Mouse (Mus musculus): ENCODE data around the gene Gm9945. TPM values are rescaled to one million over a fixed set of nuclear protein-coding genes. Genes with fewer than 3 reads are reported as not detected.

Gene Gm9945
- total RNA-seq (2015; ENCODE audit: low replicate concordance): 5.8 TPM in 1 of 2 replicates, not detected in the other
- total RNA-seq (2017; ENCODE audit: low replicate concordance): not detected in 2 replicates

DNA sequence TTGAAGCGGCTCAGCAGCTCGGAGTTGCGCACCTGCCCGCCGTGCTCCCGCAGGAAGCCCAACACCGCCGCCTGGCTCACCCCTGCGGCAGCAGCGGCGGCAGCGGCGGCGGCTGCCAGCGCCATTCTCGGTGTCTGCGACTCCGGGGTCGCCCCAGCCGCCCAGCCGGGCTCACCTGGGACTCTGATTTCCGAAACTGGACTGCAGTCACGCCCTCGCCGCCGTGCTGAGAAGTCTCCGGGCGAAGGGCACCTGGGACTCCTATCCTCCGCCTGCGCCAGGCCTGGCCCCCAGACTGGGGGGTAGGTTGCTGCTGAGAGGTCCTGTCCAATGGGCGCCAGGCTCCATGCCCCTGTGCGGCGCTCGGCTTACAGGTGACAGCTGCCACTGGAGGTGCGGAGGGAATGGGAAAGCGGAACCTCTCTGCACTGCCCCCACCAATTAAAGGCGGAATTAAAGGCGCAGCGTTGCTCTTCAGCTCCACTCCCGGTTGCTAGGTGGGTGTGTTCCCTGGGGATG is at the start of gene Gm9945, which contains the start of gene Sowaha:
Gene Gm9945, plus strand, starts transcription at position 384 of the 519 bp plus-strand sequence.
Gene Sowaha, minus strand, starts transcription at position 492 of the 519 bp plus-strand sequence.
- peak; percentile 67 for ATAC-seq (replicated peaks; ENCODE audit: low FRiP score, poor library complexity, severe bottlenecking)

DNA sequence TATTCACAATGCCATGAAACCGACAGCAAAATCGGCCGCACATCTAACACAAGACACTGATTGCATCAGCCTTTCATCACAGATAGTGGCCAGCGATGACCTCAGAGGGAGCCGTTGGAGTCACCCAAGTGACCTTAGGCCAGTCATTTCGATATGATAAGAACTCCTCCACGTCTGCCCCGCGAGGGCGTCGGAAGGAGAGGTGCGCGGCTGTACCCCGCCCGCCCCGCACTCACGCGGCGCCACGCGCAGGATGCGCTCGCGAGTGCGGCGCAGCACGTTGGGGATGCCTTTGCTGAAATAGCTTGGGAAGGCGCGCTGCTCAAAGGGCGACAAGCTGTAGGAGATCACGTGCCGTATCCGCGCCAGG is 49.7 kb upstream of the Gm9945 start:
- ATAC-seq (replicated peaks; ENCODE audit: low FRiP score, poor library complexity, severe bottlenecking): peak; percentile 48

DNA sequence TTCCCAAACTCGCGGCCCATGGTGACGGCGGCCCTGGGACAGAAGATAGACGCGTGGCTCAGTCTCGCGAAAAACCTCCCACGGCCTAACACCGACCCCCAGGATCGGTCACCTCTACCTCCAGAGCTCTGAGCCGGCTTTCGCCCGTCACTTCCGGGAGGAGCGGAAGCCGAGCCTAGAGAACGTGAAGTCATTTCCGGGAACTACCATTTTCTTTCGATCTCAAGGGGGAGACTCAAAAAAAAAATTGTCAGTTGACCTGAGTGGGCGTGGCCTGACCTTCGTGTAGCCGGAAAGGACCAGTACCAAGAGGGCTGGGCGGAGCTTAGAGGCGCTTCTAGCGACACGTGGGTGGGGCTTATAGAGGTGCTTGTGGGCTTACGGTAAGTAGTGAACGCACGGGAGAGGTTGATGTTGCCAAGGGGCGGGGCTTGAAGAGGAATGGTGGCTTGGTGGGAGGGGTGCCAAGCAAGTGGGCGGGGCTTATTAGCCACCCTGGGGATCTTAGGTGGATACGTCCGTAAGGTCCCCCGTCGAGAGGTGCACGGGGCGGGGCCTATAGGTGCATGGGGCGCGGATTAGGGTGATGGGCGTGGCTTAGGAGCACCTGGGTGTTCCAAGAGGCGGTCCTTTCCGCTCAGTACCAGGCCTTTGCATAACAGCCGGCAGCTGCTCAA is 49.2 kb upstream of the Gm9945 start, which contains the start of the genes Uqcrq and Gdf9:
Gene Uqcrq, minus strand, starts transcription at position 162 of the 677 bp plus-strand sequence.
Gene Gdf9, plus strand, starts transcription at position 354 of the 677 bp plus-strand sequence.
- peak; percentile 90 for ATAC-seq (replicated peaks; ENCODE audit: low FRiP score, poor library complexity, severe bottlenecking)

DNA sequence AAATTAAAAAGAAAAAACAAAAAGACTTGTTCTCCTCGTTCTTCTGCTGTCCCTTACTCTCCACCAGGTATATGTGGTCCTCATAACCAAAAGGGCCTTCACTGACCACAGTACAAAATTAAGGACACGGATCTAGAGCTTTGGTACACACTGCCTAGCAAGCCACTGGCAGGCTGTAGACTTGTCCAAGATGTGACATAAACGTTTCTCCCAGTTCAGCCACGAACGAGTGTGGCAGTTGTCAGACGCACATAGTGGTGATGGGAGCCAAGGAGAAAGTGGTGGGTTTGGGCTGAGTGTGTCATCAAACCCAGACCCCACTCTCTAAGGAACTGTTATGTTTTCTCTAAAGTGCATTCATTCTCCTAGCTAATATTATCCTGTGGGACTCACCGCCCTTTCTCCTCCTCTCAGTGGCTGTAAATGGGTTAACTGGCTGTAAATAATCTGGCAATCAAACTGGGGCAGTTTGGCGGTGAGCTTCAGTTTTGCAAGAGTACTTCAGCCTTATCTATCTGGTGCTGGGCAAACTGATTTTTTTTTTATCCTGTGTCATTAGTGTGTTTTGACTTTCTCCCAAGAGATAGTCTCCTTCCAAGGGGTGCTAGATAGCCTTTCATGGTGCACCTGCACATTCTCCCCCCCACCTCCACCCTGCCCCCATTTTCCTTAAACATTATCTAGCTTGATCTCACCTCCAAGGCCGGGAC is 48.5 kb upstream of the Gm9945 start:
- peak; percentile 8; the same call in 1 of the 2 replicates for ATAC-seq (replicated peaks; ENCODE audit: low FRiP score, poor library complexity, severe bottlenecking)

DNA sequence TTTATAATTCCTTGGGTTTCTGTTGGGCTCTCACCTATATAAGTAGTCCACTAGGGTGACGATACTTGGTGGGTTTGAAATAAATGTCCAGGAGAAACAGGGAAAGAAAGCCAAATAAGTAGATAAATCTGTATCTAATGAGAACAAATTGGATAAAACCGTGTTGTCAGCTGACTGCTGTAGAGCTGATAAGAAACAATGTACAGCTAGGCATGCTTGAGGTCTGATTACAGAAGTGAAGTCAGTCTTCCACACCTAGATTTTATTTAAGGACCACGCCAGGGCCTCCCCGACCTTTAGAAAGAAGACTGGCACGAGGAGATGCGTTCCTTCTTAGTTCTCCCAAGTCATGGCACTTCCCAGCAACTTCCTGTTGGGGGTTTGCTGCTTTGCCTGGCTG is 46.9 kb upstream of the Gm9945 start:
- no peak for ATAC-seq (replicated peaks; ENCODE audit: low FRiP score, poor library complexity, severe bottlenecking)

DNA sequence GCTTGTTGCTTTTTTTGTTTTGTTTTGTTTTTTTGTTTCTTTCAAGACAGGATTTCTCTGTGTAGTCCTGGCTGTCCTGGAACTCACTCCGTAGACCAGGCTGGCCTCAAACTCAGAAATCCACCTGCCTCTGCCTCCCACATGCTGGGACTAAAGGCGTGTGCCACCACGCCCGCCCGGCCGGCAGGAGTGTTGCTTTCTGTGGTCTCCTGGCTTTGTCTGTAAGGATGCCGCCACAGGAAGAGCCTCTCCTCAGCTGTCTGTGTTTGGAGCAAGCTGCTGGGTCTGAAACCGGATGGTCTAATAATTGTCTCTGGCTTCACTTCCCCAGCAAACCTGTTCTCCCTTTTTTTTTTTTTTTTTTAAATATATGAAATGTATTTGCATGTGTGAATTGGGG is 44.5 kb upstream of the Gm9945 start:
- ATAC-seq (replicated peaks; ENCODE audit: low FRiP score, poor library complexity, severe bottlenecking): no peak

DNA sequence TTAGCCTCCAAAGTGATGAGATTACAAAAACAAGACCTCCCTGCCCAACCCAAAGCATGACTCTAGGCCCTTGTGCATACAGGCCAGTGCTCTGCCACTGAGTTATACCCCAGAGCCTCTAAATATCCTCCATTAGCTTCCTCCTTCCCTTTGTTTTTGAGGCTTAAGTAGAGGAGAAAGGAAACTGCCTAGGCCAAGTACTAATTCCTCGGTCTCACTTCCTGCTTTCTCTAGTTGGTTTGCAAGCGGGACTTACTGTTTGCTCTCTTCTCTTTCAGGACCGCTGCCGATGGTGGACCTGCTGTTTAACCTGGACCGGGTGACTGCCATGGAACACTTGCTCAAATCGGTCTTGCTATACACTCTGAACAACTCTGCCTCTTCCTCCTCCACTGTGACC is 43.6 kb upstream of the Gm9945 start:
- ATAC-seq (replicated peaks; ENCODE audit: low FRiP score, poor library complexity, severe bottlenecking): no peak

DNA sequence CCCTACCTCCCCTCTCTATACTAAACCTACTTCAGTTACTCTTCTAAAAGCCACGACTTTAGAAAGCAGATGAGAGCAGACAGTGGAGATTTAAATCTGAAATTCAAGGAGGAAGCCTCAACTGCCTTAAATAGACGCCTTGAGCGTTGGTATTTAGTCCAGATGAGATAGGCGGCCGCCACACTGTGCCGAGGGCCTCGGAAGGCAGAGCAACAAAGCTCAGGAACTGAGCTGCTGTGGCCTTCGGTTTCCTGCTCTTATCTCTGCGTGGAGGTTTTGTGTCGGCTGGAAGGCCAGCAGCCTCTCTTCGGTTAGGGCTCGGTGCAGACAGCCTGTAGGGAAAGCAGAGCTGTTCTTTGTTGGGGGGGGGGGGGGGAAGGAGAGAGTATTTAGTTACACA is 38.0 kb upstream of the Gm9945 start:
- no peak for ATAC-seq (replicated peaks; ENCODE audit: low FRiP score, poor library complexity, severe bottlenecking)

DNA sequence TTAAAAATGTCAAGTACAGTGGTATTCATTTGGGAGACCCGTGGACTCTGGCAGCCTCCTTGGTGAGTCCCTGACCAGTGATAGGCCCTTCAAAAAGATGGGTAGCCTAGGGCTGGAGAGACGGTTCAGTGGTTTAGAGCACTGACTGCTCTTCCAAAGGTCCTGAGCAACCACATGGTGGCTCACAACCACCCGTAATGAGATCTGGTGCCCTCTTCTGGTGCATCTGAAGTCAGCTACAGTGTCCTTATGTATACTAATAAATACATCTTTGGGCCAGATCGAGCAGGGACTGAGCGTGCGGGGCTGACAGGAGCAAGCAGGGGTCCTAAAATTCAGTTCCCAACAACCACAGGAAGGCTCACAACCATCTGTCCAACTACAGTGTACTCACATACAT is 36.1 kb upstream of the Gm9945 start:
- ATAC-seq (replicated peaks; ENCODE audit: low FRiP score, poor library complexity, severe bottlenecking): no peak

DNA sequence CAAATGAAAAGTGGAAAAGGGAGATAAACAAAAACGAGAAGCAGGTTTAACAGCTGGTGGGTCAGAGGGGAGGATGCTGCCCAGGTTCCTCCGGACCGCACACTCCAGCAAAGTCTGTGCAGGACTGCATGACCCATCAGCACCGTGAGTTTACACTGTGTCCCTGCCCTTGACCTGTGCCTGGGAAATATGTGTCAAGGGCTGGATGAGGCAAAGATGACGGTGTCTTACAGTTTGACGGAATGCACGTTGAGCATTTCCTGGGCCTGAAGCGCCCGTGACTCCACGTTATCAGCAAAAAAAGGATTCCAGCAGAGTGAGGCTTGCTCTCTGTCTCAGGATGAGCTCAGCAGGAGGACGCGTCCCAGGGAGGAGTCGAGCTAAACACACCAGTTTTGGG is 34.4 kb upstream of the Gm9945 start:
- no peak for ATAC-seq (replicated peaks; ENCODE audit: low FRiP score, poor library complexity, severe bottlenecking)

DNA sequence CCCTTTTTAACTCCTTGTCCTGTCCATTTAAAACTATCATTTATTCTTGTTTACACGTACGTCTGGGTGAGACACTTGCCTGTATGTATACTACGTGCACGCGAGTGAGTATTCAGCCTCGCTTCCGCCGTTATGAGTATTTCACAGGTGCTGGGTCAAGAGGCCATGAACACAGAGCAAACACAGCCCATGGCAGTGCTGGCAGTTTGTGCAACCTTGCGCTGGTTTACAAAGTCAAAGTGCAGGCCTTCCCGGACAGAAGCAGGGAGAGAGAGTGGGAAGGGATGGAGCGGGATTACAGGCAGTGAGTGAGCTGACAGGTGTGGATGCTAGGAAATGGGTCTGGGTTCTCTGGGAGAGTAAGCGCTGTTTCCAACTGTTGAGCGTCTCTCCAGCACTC is 33.8 kb upstream of the Gm9945 start:
- ATAC-seq (replicated peaks; ENCODE audit: low FRiP score, poor library complexity, severe bottlenecking): no peak

DNA sequence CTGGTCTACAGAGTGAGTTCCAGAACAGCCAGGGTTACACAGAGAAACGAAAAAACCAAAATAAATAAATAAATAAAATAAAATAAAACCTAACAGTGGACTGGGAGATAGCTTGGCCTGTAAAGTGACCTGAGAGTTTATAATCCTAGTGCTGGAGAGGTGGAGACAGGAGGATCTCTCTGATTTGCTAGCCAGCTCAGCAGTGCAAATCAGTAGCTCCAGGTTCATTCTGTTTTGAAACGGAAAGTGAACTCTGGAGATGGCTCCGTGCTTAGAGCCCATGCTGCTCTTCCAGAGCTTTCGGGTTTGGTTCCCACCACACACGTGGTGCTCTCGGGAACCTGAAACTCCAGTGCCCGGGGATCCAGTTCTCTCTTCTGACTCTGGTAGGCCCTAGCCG is 32.0 kb upstream of the Gm9945 start:
- no peak for ATAC-seq (replicated peaks; ENCODE audit: low FRiP score, poor library complexity, severe bottlenecking)

DNA sequence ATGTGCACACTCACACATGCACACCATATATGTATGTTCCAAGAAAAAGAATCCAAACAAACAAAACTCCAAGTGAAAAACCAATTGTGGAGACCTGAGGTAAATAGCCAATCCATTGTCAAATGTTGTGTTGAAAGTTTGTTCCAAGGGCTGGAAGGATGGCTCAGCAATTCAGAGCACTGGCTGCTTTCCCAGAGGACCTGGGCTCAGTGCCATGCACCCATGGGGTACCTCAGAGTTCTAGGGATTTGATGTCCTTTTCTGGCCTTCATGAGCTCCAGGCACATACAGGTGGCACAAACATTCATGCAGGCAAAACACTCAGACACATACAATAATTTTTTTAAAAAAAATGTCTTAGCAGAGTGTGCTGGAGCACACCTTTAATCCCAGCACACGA is 31.4 kb upstream of the Gm9945 start:
- ATAC-seq (replicated peaks; ENCODE audit: low FRiP score, poor library complexity, severe bottlenecking): no peak

DNA sequence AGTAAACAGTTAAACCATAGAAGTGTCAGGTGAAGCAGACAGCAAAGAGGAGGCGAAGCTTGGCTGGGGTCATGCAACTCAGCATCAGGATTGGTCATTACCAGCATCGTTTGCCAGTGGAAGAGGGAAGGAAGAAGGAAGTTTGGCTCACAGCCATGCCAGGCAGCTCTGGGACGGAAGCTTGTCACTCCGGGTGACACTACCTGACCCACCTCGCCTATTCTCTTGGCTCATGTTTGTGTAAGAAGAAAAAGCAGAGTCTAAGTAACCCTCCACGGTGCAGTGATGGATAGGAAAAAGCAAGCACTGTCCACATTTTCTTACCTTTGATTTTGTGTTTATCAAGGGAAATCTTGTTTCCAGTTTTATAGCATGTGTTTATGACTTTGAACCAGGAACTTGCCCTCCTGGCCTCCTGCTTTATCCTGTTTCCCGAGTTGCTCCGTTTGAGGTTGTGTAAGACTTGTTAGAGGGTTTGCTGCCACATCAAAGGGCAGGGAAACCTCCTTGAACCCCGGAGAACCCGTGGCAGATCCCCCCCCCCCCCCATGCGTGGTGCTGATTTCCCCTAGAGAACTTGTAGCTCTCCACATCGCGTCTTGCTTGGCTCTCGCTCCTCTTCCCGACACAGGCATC is 29.8 kb upstream of the Gm9945 start:
- ATAC-seq (replicated peaks; ENCODE audit: low FRiP score, poor library complexity, severe bottlenecking): no peak

DNA sequence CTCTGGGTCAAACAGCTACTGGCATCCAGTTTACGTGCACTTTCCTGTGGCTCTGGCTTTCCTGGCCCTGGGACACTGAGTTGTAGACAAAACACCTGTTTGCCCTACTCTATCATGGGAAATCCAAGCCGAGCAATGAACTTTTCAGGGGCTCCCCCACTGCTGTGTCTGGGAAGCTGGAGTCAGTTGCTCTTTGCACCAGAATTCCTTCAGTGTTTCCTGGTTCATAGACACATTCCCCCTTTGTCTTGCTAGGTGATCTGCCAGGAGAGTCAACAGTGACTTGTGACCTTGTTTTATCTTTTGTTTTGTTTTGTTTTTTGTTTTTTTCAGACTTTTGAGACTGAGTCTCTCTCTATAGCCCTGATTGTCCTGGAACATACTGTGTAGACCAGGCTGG is 28.6 kb upstream of the Gm9945 start:
- ATAC-seq (replicated peaks; ENCODE audit: low FRiP score, poor library complexity, severe bottlenecking): no peak

DNA sequence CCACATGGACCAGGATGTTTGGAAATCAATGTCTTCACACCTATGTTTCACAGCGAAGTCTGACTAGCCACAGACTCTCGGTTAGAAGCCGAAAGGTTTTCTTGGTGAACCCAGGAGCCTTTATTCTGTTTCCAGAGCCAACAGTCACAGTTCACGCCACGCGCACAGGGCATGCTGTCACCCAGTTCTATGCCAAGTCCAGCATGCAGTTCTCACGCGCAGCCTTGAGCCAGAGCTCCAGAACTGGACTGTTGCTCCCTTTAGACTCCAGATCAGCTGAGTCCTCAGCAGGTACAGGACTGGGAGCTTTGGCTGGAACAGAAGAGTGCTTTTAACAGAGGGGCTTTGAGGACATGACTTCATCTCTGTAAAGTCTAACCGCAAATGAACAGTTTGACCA is 27.6 kb upstream of the Gm9945 start:
- no peak for ATAC-seq (replicated peaks; ENCODE audit: low FRiP score, poor library complexity, severe bottlenecking)

DNA sequence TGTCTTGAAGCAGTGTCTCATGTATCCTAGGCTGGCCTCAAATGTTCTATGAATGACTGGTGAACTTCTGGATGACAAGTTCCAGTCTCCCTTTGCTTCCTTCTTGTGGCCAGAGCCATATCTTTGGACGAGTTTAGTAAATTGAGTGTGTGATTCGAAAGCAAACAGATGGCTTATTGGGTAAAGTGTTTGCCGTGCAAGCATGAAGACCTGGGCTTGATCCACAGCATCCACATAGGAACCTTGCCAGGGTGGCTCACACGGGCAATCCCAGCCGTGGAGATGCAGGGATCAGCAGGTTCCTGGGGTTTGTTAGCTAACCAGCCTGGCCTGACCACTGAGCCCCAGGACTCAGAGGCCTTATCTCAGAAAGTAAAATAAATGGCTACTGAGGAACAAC is 26.9 kb upstream of the Gm9945 start:
- ATAC-seq (replicated peaks; ENCODE audit: low FRiP score, poor library complexity, severe bottlenecking): no peak

DNA sequence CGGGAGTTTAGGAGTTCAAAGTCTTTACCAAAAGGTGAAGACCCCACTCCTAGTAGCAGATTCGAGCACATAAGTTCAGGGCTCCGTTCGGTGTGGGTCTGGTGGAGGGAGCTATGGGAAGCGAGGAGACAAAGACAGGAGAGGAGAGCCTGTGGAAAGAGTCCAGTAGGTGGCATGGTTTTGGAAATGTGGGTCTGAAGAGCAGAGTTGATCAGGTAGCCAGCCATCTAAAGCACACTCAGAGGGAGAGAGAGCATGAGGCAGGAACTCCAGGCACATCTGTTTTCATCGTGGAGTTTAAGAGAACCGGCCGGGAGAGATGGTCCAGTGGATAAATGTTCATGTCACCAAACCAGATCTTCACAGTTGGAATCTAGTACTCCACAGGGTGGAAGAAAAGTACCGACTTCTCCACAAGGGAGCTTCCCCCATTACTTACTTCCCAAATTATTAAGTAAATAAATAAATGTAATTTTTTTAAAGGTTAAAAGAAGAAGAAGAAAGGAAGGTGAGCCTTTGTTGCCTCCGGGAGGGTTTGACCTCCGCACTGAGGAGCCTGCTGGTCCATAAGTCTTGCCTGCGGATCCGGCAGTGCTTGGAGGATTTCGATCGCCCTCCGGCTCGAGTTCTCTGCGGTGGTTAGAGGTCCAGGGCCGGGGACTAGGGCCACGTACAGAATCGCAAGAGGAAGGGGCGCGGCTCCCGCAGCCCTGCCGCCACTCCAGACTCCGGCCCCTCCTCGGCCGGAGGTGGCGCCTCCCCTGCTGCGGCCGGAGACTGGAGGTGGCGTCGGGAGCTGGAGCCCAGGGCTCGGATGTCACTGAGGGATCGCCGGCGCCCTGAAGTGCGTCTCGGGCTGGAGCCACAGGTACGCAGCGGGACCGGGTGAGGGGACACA is 23.2 kb upstream of the Gm9945 start, which contains the start of the genes Gm10447 and Shroom1:
Gene Gm10447, minus strand, starts transcription at position 637 of the 898 bp plus-strand sequence.
Gene Shroom1, plus strand, starts transcription at position 732 of the 898 bp plus-strand sequence.
- no peak for ATAC-seq (replicated peaks; ENCODE audit: low FRiP score, poor library complexity, severe bottlenecking)

DNA sequence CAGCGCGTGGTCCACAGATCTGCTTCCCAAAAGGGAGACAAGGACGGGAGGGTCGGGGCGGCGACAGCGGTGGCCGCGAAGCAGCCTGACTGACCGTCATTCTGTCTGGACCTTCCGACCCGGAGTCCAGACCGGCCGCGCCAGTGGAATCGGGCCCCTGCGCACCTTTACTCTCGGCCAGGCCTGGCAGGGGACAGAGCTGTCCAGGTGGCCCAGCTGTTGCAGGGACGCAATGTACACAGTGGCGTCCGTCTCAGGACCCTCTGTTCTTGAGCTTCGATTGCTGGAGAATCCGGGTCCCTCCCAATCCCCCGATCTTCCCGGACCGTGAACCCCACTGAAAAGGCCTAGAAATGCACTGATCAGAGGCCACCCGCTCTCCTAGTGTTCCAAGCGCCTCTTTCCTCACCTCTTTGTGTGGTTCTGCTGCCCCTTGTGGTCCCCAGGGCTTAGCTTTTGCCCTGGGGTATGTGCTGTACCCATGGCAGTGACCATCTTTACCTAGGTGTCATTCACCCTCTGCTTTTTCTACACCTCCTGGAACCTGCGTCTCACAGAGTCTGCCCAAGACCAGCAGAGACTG is 22.5 kb upstream of the Gm9945 start:
- no peak for ATAC-seq (replicated peaks; ENCODE audit: low FRiP score, poor library complexity, severe bottlenecking)
